Mouse (Mus musculus) NIH3T3 (cell line): Measurements from ENCODE around the gene Crygd.
"Not testable (repeated sequence)": the region's sequence is repeated elsewhere in the genome, so short reads cannot be mapped to it uniquely, and the experiment has no call there.

Experiments used
- DNase-seq: peaks from one replicate; pipeline ENCODE4 v3.0.0-alpha.2; 2012; ENCODE audit warnings: low read depth

Crygd gene

GRCm38 (mm10) chr1:65063352-65063751, at the start of gene Crygd:
Gene Crygd (minus strand): TSS chr1:65063452.
- no peak for DNase-seq

GRCm38 (mm10) chr1:65112807-65113196, 49.5 kb upstream of the Crygd start:
- no peak for DNase-seq

GRCm38 (mm10) chr1:65112031-65112806, 49.0 kb upstream of the Crygd start:
- DNase-seq, result peak; percentile 96

GRCm38 (mm10) chr1:65109756-65110435, 46.6 kb upstream of the Crygd start:
- no peak for DNase-seq

GRCm38 (mm10) chr1:65109196-65109595, 45.9 kb upstream of the Crygd start:
- no peak for DNase-seq

GRCm38 (mm10) chr1:65107654-65108279, 44.5 kb upstream of the Crygd start:
- DNase-seq, result no peak

- no peak for DNase-seq
Measured at GRCm38 (mm10) chr1:65103273-65103672, 40.0 kb upstream of the Crygd start, which contains the start of gene Cryga. Gene Cryga (minus strand): TSS chr1:65103373.

- no peak for DNase-seq
Measured at GRCm38 (mm10) chr1:65096953-65097352, 33.7 kb upstream of the Crygd start.

- peak; percentile 41 for DNase-seq
Measured at GRCm38 (mm10) chr1:65091566-65091965, 28.3 kb upstream of the Crygd start.

GRCm38 (mm10) chr1:65090370-65090769, 27.1 kb upstream of the Crygd start:
- DNase-seq, result peak; percentile 66

GRCm38 (mm10) chr1:65088567-65089356, 25.5 kb upstream of the Crygd start:
- no peak for DNase-seq

- DNase-seq, result no peak
Measured at GRCm38 (mm10) chr1:65082188-65082587, 18.9 kb upstream of the Crygd start, which contains the start of gene Crygb. Gene Crygb (minus strand): TSS chr1:65082288.

GRCm38 (mm10) chr1:65075607-65076006, 12.4 kb upstream of the Crygd start:
- peak; percentile 52 for DNase-seq

GRCm38 (mm10) chr1:65073589-65073988, 10.3 kb upstream of the Crygd start, which contains the start of gene Crygc:
Gene Crygc (minus strand): TSS chr1:65073689.
- no peak for DNase-seq

- no peak for DNase-seq
Measured at GRCm38 (mm10) chr1:65067842-65068241, 4.6 kb upstream of the Crygd start.

- DNase-seq, result peak; percentile 17
Measured at GRCm38 (mm10) chr1:65064201-65064600, 949 bp upstream of the Crygd start.

- no peak for DNase-seq
Measured at GRCm38 (mm10) chr1:65052140-65052539, 11.1 kb downstream of the Crygd start.

- peak; percentile 30 for DNase-seq
Measured at GRCm38 (mm10) chr1:65051696-65052095, 11.6 kb downstream of the Crygd start.

- DNase-seq, result not testable (repeated sequence)
Measured at GRCm38 (mm10) chr1:65050952-65051351, 12.3 kb downstream of the Crygd start, which contains the start of gene Cryge. Gene Cryge (minus strand): TSS chr1:65051149.

GRCm38 (mm10) chr1:65048781-65049180, 14.5 kb downstream of the Crygd start:
- DNase-seq, result peak; percentile 77

- peak; percentile 76 for DNase-seq
Measured at GRCm38 (mm10) chr1:65046401-65047109, 16.7 kb downstream of the Crygd start.
